Mouse (Mus musculus): Measurements from ENCODE around the gene Rgs1. TPM values are rescaled to one million over a fixed set of nuclear protein-coding genes. Genes with fewer than 3 reads are reported as not detected.

The Rgs1 gene
- polyA plus RNA-seq, 1 experiment from 2014 or later = not detected

DNA sequence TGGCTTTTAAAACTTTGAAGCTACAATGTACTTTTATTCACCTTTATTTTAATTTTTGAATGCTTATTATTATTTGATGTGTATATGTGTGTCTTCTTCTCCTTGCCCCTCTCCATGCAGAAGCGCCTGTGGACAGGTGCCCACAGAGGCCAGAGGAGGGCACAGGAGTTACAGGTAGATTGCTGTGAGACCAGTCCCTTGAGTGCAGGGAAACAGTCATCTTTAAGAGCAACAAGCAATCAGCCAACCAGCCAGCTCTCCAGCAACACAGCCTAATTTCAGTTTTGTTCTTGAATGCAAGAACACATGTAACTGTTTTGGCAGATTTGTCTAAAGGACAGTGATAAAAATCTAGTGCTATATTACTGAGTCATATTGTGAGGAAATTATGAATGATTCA lies 1.7 kb downstream of the Rgs1 start:
- no peak overlapping the region for H3K27ac ChIP-seq (replicated peaks)
- H3K4me3 ChIP-seq = no peak overlapping the region
- ATAC-seq (ENCODE audit: low FRiP score, low read depth) = no peak
- H3K4me1 ChIP-seq (replicated peaks) = no peaks in the 10 kb centered on the region
- no peaks in the 10 kb centered on the region for H3K36me3 ChIP-seq
- H3K27me3 ChIP-seq = no peaks in the 10 kb centered on the region
- H3K9me3 ChIP-seq = no peaks in the 10 kb centered on the region
- H3K9ac ChIP-seq = no peak overlapping the region
- no peak overlapping the region for H3K4me2 ChIP-seq
- 93% methylated on average over 1 of the region's 1 CpGs for WGBS

DNA sequence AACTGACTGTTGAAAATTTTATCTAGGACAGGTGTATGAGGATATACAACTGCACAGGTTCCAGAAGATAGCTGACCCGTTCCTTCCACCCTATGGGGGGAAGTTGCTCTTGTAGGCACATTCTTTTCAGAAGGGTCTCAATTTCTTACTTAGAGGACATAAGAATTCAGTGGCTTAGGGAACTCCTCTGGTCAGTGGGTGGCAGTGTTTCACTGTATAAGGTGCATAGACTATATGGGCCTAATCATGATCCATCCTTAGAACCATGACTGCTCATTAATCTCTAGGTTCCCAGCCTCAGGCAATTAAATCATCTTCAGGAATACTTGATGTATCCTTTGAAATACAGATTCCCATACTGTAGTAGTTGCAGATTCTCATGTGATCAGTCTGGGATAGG lies 5.5 kb downstream of the Rgs1 start:
- H3K4me2 ChIP-seq = no peak overlapping the region
- H3K9ac ChIP-seq = no peak overlapping the region
- ATAC-seq (ENCODE audit: low FRiP score, low read depth) = no peak
- no peaks in the 10 kb centered on the region for H3K4me1 ChIP-seq (replicated peaks)
- H3K36me3 ChIP-seq = no peaks in the 10 kb centered on the region
- H3K4me3 ChIP-seq = no peak overlapping the region
- H3K27ac ChIP-seq (replicated peaks) = no peak overlapping the region
- WGBS = 77% methylated on average over 1 of the region's 1 CpGs
- H3K9me3 ChIP-seq = no peaks in the 10 kb centered on the region
- no peaks in the 10 kb centered on the region for H3K27me3 ChIP-seq

DNA sequence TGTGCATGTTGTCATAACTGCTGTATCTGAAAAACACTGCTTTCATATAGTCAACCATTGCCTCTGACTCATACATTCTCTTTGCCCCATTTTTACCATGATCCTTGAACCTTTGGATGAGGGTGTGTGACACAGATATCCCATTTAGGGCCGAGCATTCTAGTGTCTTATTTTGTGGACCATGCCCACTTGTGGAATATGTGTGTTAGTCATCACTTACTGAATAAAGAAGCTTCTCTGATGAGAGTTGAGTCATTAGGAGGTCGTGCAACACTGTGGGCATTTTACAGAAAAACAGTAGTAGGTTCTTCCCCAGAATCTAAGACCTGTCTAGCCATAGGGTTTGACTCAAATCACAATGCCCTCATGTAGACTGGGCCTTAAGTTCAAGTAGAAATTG lies 9.8 kb downstream of the Rgs1 start:
- Histone ChIP-seq H3K4me2 (no peak overlapping the region), H3K9ac (no peak overlapping the region), H3K4me1 (replicated peaks) (no peaks in the 10 kb centered on the region), H3K27me3 (no peaks in the 10 kb centered on the region), H3K27ac (replicated peaks) (no peak overlapping the region), H3K36me3 (no peaks in the 10 kb centered on the region), H3K9me3 (no peaks in the 10 kb centered on the region), H3K4me3 (no peak overlapping the region)
- no peak for ATAC-seq (ENCODE audit: low FRiP score, low read depth)
- 78% methylated on average over 2 of the region's 2 CpGs for WGBS

DNA sequence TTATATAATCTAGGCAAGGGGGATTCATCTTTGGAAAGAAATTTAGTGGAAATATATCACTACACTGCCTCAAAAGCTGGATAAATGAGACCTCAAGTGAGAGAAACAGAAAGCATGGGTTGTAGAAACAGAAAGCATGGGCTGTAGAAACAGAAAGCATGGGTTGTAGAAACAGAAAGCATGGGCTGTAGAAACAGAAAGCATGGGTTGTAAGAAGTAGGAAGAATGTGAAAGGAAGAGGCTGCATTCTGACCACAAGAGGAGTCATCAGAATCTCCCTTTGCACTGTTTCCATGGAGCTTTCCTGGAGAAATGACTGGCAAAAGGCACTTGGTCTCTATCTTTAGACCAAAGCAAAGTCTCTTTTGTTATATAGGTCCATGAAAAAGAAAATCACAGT lies 33.8 kb downstream of the Rgs1 start:
- H3K27ac ChIP-seq (replicated peaks) = no peak overlapping the region
- no peaks in the 10 kb centered on the region for H3K27me3 ChIP-seq
- H3K4me2 ChIP-seq = no peak overlapping the region
- no peak overlapping the region for H3K9ac ChIP-seq
- ATAC-seq (ENCODE audit: low FRiP score, low read depth) = no peak
- no peaks in the 10 kb centered on the region for H3K9me3 ChIP-seq
- H3K36me3 ChIP-seq = no peaks in the 10 kb centered on the region
- no peak overlapping the region for H3K4me3 ChIP-seq
- H3K4me1 ChIP-seq (replicated peaks) = no peaks in the 10 kb centered on the region

DNA sequence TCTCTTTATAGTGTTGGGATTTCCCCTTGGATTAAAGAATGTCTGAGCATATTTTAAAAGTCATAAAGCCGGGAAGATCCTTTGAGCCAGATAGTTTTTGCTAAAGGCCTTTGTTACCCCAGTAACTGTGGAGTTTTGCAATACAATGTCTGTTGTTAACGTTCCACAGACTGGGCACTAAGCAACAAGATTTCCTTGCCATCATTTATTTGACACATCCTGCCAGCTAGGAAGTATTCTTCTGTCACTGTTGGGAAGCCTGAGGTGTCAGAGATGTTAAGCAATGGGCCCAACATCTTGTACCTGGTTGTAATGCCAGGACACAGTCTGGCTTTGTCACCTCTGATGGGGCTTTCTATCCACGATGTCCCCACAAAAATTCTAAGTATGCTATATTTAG lies 38.1 kb downstream of the Rgs1 start:
- H3K36me3 ChIP-seq = no peaks in the 10 kb centered on the region
- no peaks in the 10 kb centered on the region for H3K27me3 ChIP-seq
- H3K4me2 ChIP-seq = no peak overlapping the region
- H3K27ac ChIP-seq (replicated peaks) = no peak overlapping the region
- H3K9me3 ChIP-seq = no peaks in the 10 kb centered on the region
- no peak for ATAC-seq (ENCODE audit: low FRiP score, low read depth)
- no peak overlapping the region for H3K4me3 ChIP-seq
- 50% methylated on average over 3 of the region's 3 CpGs for WGBS
- no peak overlapping the region for H3K9ac ChIP-seq
- H3K4me1 ChIP-seq (replicated peaks) = no peaks in the 10 kb centered on the region

DNA sequence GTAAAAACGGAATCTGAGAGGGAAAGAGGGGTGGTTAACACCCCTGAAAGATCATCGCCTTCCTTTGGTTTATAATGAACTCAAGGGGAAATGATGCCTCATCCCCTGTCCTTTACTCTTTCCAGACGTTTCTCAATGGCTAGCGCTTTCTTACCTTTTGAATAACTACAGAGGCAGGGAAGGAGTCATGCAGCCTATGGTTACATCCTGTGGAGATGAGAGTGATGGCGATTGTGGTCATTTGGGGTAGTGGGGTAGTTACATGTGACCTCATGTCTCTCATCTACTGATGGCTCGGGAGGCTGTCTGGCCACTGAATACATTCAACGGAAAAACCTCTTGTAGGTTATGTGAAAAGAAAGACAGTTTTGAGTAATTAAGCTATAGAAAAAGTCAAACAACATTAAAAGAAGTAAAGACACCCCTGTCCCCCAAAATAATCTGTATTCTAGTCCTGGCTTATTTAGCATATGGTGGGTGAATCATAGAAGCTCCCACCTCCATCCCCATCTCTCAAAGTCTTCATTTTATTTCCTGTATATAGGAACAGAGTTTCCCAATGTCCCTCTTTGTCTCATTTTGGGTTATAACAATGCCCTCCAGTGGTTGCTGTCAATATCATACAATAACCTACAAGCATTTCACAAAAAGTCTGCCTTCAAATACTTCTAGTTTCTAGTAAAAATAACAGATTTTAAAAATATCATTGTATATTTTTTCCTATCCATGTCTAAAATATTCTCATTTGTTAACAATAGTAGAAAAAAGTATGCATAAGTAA lies 42.6 kb downstream of the Rgs1 start:
- 79% methylated on average over 7 of the region's 7 CpGs for WGBS
- no peak for ATAC-seq (ENCODE audit: low FRiP score, low read depth)
- H3K36me3 ChIP-seq = no peaks in the 10 kb centered on the region

DNA sequence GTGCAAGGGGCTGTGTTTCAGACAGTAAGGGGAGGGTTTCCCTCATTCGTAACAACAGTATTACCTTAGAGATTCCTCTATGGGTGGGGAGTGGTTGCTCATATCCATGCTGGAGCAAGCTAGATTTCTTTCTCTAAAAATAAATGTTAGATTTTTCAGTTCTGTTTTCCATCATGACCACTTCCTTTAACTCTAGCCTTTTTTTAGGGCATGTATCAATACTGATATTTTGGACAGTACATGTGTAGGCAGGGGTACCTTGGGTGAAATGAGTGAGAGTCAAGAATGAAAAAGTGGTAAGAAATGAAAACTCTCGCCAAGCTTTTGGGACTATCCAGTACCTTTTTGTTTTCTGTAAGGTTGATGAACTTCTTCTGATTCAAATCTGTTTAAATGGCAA lies 44.3 kb downstream of the Rgs1 start:
- ATAC-seq (ENCODE audit: low FRiP score, low read depth) = no peak
- H3K4me1 ChIP-seq (replicated peaks) = no peaks in the 10 kb centered on the region
- no peaks in the 10 kb centered on the region for H3K27me3 ChIP-seq
- no peaks in the 10 kb centered on the region for H3K36me3 ChIP-seq
- H3K4me3 ChIP-seq = no peak overlapping the region
- H3K9me3 ChIP-seq = no peaks in the 10 kb centered on the region
- H3K9ac ChIP-seq = no peak overlapping the region
- no peak overlapping the region for H3K27ac ChIP-seq (replicated peaks)
- WGBS = 94% methylated on average over 2 of the region's 2 CpGs
- no peak overlapping the region for H3K4me2 ChIP-seq

More for the DNA sequence above, 42.6 kb downstream of the Rgs1 start:
- H3K4me2 ChIP-seq = no peak overlapping the region
- H3K9ac ChIP-seq = no peak overlapping the region
- H3K9me3 ChIP-seq = no peaks in the 10 kb centered on the region
- no peaks in the 10 kb centered on the region for H3K4me1 ChIP-seq (replicated peaks)
- H3K27ac ChIP-seq (replicated peaks) = no peak overlapping the region
- H3K27me3 ChIP-seq = no peaks in the 10 kb centered on the region
- no peak overlapping the region for H3K4me3 ChIP-seq

DNA sequence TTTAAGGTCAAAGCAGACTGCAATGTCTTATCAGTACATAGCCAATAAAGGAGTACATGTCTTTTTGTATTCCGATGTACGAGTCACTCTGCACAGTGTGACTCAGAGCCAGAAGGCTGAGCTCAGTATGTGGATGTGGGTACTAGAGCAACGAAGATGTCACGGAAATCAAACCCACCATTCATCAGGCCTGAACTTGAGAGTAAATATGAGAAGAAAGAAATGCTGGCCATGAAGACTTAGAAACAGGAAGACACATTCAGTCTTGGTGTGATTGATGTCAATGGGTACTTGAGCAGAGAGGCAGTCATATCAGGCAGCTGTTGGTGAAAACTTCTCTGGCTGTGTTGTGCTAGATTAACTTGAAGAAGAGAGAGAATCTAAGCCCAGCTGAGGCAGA lies 46.1 kb downstream of the Rgs1 start:
- Histone ChIP-seq H3K4me2 (no peak overlapping the region), H3K36me3 (no peaks in the 10 kb centered on the region), H3K4me3 (no peak overlapping the region), H3K9ac (no peak overlapping the region), H3K27me3 (no peaks in the 10 kb centered on the region), H3K27ac (replicated peaks) (no peak overlapping the region), H3K4me1 (replicated peaks) (no peaks in the 10 kb centered on the region), H3K9me3 (no peaks in the 10 kb centered on the region)
- ATAC-seq (ENCODE audit: low FRiP score, low read depth) = no peak
- 86% methylated on average over 4 of the region's 4 CpGs for WGBS

DNA sequence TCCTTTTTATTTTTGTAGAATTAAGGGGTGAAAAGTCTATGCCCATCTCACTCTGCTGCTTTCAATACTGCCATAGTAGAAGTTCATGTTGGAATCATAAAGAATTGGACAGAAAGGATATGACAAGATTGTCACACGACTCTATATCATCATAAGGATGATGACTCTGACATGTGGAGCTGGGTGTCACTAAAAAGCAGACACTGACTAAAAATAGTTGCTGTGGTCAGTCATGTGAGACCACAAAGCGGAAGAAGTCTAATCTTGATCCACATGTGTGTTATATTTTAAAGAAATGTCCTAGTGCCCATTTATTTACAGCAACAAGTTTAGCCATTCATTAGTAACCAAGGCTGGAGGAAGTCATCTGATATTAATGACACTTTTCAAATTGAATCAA lies 48.5 kb downstream of the Rgs1 start:
- no peak overlapping the region for H3K4me3 ChIP-seq
- ATAC-seq (ENCODE audit: low FRiP score, low read depth) = no peak
- no peak overlapping the region for H3K27ac ChIP-seq (replicated peaks)
- no peaks in the 10 kb centered on the region for H3K36me3 ChIP-seq
- no peaks in the 10 kb centered on the region for H3K9me3 ChIP-seq
- H3K4me1 ChIP-seq (replicated peaks) = no peaks in the 10 kb centered on the region
- H3K27me3 ChIP-seq = no peaks in the 10 kb centered on the region
- H3K4me2 ChIP-seq = no peak overlapping the region
- no peak overlapping the region for H3K9ac ChIP-seq
- 89% methylated on average over 2 of the region's 2 CpGs for WGBS

DNA sequence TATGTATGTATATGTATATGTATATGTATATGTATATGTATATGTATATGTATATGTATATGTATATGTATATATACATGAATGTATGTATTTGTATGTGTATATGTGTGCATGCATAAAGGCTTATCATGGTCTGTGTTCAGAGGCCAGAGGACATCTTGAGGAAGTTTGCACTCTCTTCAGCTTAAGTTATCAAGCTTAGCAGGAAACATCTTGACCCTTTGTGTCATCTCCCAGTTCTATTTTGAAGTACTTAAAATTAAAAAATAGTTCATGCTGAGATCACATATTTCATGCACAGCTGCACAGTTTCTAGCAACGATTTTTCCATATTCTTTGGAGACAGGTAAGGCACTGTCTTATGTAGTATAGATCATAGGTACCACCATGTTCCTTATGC lies 49.5 kb downstream of the Rgs1 start:
- 85% methylated on average over 1 of the region's 1 CpGs for WGBS

DNA sequence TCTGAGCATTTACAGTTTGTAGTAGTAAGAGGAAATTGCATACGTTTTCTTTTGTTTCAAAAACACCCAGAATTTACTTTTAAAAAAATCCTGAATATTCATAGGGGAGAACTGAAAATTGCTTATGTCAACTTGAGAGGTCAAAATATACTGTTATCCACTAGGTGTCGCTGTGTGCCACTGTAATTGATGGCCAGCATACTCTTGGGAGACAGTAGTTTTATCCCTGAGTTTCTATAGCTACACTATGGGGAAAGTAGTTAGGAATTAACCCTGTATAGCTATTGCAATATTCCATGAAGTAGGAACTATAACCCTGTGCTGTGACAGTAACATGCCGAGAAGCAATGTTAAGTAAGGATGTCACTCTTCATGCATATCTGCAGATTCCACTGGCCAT lies 51.4 kb downstream of the Rgs1 start:
- no peaks in the 10 kb centered on the region for H3K9me3 ChIP-seq
- no peak overlapping the region for H3K4me3 ChIP-seq
- no peaks in the 10 kb centered on the region for H3K4me1 ChIP-seq (replicated peaks)
- WGBS = 31% methylated on average over 3 of the region's 3 CpGs
- H3K4me2 ChIP-seq = no peak overlapping the region
- no peaks in the 10 kb centered on the region for H3K36me3 ChIP-seq
- no peak overlapping the region for H3K9ac ChIP-seq
- no peaks in the 10 kb centered on the region for H3K27me3 ChIP-seq
- H3K27ac ChIP-seq (replicated peaks) = no peak overlapping the region
- no peak for ATAC-seq (ENCODE audit: low FRiP score, low read depth)

More for the DNA sequence above, 49.5 kb downstream of the Rgs1 start:
- Histone ChIP-seq H3K4me2 (no peak overlapping the region), H3K9me3 (no peaks in the 10 kb centered on the region), H3K9ac (no peak overlapping the region), H3K4me3 (no peak overlapping the region), H3K27ac (replicated peaks) (no peak overlapping the region), H3K27me3 (no peaks in the 10 kb centered on the region), H3K36me3 (no peaks in the 10 kb centered on the region), H3K4me1 (replicated peaks) (no peaks in the 10 kb centered on the region)
- no peak for ATAC-seq (ENCODE audit: low FRiP score, low read depth)

Data from hindbrain, embryonic 15.5 days (tissue).